Mouse (Mus musculus) mouse embryonic stem cell (cell line): ENCODE data around the gene Ss18l2.

Experiments used
- in situ Hi-C, 2 experiments: fragments of 300-500 bp; cut with MboI; formaldehyde crosslinking; loops; 1 replicate in 1 of 2; 3 replicates in 1 of 2; pipeline ENCODE4 v1.14.3; 2019 to 2020; ENCODE audit warnings: low sequenced_read_pairs in 2 of 2, low pct_unique_long_range_greater_than_20kb in 1 of 2, mixed read lengths in 1 of 2; ENCODE audit not compliant: unreplicated experiment in 1 of 2

Gene Ss18l2

DNA sequence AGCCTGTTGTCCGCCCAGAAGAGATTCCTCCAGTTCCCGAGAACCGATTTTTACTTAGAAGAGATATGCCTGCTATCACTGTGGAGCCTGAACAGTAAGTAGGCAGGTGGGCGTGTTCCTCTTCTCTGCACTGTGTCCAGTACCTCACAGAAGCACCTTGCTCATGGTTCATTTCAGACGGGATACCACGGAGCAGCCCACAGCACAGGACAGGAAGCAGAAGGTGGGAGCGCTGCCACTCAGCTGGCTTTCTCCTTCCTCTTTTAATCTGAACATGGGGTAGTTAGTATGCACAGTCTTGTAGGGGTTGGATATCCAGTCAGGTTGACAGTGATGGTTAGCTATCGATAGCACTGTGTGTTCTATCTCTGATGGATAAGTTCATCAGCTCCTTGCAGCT lies 33.9 kb downstream of the Ss18l2 start:
- in situ Hi-C loops, result no loop called here

DNA sequence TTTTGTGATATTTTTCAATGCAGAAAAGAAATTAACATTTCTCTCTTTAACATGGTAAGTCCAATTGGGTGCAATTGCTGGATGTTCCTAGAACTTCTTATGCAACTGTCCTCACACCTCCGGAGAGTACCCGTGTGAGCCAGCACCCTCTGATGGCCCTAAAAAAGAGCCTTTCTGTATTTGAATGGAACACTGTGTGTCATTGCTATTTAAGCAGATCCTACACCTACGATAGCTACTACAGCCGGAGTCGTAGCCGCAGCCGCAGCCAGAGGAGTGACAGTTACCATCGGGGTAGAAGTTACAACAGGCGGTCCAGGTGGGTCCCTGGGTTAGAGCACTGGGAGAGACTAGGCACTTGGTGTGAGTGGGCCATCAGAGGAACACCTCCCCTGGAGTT lies 42.6 kb downstream of the Ss18l2 start:
- in situ Hi-C loops, result no loop called here

DNA sequence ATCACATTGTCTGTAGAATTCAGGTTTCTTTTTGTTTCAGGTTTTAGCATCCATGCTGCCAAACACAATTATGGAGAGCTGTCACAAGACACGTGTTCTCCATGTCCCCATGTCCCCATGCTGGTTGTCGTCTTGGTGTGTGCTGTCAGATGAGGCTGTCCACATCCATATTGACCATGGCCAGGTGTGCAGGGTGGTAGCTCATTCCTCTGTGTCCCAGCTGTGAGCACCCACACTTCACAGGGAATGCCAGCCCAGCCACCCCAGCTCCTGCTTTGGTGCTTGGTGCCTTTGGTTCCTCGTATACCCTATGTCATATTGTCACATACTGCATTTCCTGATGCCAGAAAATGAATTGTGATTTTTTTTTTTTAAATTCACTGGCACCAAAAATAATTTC lies 44.5 kb downstream of the Ss18l2 start:
- in situ Hi-C loops, result no loop called here

DNA sequence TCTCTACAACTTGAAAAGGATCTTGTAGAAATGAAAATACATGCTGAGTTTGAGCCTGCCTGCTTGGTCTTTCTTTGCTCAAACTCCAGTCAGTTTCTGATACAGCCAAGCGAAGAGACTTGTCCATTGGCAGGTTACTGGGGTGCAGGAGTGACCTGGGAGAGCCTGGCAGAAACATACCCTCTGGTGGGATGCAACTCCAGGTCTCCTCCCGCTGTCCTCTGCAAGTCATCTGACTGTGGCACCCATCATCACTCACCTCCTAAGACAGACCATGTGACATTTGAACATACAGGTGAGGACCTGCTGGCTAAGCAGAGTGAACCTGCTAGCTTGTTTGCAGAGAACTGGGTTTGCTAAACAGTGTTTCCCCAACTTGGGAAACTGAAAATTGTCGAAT lies 46.7 kb downstream of the Ss18l2 start:
- in situ Hi-C loops, result no loop called here

DNA sequence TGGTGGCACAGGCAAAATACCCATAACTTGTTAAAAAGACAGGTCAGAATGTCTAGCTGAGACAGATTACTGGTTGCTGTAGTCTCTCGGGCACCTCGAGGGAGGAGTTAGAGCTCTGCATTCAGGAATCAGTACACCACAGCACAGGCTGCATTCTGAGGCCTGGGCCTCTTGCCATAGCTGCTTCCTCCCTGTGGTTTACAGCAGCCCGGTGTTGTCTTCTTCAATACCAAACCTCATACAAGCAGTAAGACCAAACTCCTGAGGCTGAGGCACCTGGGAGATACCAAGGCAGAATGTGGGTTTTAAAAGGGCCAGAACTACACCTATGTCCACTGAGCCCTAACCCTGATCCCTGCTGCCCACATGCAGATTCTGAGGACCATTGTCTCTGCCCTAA lies 47.3 kb downstream of the Ss18l2 start:
- in situ Hi-C loops, result no loop called here

DNA sequence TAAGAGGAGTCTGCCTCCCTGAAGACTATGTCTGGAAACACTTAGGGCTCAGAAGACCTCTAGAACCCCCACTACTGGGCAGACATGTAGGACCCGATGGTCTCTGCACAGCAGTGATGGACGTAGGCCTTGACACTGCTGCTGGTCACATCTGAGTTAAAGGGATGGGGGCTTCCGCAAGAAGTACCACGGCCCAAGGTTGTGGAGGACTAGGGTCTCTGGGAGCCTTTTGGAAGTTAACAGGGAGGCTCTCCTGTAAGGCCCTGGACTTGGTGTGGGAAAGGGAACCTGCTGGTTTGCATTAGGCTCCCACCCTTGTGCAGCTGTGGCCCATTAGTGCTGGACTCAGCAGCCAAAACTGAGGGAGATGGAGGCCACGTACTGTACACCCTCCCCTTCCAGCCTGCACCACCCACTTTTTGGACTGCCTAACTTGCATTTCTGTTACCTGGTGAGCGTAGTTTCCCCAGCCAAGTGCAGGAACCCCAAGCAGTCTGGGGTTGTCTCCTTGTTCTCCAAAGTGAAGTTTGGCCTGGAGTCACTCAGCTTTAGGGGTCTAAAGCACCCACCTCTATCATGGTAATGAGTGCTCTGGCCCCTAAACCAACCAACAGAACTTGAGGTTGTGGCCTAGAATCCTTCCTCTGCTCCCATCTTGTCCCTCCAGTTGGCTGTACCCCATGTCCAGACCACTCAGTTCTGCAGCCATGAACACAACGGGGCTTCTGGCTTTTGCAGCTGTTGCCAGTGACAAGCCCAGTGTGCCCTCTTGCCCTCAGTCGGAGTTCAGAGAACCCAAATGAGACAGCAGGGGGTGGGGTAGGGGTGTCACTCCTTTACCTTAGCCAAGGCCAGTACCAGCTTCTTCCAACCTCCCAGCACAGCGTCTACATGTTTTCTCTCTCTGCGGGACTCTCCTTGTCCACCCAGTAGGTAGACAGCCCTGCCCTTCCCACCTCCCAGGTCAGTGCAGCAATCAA lies 48.0 kb downstream of the Ss18l2 start:
- in situ Hi-C loops, result no loop called here

DNA sequence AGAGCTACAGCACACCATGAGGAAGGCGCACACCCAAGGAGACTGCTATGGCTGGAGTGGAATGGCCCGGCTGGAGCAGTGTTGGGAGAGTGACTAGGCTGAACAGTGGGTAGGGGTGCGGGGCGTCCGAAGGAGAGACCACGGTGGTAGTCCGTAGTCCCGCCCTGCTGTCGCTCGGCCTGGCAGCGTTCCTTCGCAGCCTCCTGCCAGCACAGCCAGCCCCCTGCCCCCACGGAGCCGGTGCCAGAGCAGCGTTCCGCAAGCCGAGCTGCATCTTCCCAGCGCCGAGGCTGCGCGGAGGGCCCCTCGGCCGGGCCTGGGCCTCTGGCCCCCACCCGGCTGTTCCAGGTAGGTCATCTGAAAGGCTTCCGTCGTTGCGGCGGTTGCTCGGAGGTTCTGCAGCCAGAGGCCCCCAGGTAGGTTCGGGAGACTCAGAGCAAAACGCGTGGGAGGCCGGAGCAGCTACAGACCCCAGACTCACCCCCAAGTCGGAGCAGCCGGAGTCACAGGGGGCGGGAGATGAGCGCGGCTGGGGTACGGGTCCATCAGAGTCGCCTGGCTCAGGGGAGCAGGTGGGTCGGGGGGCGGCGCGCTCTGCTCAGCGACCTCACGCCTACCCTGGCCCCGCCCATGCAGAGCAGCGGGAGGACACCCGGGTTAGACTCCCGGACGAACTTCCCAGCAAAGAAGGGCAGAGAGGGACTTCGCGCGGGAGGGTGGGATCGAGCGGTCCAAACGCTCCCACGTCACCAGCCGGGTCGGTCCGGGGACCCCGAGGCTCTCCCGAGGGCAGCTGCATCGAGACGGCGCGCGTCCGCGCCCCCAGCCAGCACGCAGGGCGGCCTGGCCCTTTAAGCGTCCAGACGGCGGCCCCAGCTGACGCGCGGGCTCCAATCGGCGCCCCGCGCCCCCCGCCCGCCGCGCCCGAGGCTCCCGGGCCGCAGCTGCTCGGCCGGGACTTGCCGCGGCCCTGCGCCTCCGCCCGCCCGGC lies 49.3 kb downstream of the Ss18l2 start, which contains the start of gene Zfp651:
Gene Zfp651, plus strand, starts transcription at position 240 of the 991 bp plus-strand sequence.
- in situ Hi-C loops, result no loop called here

DNA sequence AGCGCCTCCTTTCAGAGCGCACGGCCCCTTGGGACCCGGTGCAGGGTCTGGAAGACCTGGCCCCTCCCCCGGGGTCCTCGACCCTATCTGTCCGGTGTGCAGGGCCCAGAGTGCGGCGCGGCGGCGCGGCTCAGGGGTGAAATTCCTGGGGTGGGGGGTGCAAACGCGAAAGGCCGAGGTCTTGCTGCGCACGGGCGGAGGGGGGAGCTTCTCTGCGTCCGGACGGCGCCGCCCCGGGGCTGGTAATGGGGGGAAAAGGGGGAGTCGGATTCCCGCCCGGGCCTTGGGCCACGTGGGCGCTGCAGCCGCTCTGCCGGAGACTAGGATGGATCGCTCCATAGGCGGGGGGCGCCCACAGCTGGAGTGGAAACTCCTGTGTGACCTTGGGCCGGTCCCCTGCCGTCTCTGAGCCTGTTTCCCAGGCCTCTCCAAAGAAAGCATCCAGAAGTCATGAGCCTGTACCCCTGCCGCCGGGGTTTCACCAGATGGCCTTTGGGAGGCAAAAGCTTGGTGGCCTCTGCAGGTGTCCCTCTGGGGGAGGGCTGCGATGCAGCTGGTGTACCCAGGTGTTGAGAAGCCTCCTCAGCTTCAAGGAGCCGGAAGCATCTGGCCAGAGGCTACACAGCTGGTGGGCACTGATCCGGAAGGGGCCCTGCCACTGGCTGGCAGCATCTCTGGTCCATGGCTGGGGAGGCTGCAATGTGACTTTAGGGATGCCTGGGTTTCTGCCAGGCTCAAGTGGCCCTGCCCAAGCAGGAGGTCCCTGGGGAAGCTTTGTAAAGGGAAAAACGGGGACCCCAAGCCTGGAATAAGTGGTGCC lies 50.4 kb downstream of the Ss18l2 start:
- in situ Hi-C loops, result no loop called here

DNA sequence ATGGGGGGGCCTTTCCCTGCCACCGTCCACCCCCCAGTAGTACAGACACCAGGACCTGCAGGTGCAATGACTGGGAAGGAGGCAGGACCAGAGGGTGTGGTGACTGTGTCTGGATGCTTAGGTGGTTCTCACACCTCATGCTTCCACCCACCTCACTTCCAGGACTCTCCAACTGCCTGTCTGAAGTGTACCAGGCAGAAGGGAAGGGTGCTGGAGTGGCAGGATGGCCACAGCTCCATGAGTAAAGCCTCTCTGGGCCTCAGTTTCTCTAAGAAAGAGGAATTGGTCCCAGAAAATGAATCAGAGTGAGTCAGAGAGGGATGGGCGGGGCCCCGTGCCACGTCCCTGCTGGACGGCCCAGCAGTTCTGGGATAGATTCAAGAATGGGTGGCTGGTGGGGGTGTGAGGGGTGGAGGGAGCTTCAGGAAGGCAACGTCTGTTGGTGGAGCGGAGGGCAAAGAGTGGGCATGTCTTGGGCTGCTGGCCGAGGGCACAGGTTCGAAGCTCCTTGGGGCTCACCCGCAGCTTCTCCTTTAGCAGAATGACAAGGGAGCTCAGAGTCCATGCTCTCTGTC lies 51.0 kb downstream of the Ss18l2 start:
- in situ Hi-C loops, result no loop called here

DNA sequence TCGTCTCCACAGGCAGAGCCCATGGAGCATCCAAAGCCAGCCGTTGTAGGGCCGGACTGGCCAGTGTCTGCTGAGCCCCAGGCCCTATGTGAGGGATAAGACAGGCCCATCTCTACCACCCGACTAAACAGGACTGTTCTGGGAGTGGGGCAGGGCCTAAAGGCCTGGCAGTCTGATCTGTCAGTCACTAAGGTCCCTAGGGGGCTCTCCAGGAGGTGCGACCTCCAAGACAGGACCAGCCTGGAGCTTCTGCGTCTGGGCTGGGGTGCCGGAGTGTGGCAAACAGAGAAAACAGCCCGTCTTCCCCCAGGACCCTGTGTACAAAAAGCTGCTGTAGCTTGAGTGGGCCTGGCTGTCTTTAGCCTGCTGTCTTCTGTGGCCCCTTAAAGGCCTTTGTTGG lies 51.7 kb downstream of the Ss18l2 start:
- in situ Hi-C loops, result no loop called here

DNA sequence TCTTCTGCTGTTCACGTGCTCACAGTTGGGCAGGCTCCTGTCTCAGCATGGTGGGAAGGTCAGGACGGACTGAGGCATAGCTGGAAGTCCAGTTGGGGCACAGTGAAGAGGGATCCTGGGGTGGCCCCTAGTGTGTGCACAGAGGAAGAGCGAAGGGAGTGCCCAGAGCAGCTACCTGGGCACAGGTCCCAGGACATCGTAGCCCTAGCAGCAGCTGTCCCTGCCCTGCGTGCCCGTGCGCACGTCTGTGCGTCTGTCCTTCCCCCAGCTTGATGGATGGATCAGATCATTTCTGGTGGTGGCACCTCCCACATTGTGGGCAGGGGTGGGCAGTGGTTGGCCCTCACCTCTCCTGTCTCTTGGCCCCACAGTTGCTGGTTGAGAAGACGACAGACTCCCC lies 52.1 kb downstream of the Ss18l2 start:
- in situ Hi-C loops, result no loop called here

DNA sequence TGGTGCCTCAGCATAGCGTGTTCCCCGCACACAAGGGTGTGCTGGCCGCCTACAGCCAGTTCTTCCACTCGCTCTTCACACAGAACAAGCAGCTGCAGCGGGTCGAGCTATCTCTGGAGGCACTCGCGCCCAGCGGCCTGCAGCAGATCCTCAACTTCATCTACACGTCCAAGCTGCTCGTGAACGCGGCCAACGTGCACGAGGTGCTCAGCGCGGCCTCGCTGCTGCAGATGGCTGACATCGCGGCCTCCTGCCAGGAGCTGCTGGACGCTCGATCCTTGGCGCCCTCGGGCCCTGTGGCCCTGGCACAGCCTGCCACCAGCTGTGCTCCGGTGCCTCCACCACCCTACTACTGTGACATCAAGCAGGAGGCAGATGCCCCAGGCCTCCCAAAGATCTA lies 52.6 kb downstream of the Ss18l2 start:
- in situ Hi-C loops, result no loop called here
